Mouse (Mus musculus) granulocyte monocyte progenitor cell, adult 5-6 weeks (primary cell): Measurements from ENCODE around the gene Hibch. TPM values are rescaled to one million over a fixed set of nuclear protein-coding genes. Genes with fewer than 3 reads are reported as not detected.
A peak's percentile ranks its signal among the peaks of the same experiment; 100 is the strongest.
"Not testable (repeated sequence)": the region's sequence is repeated elsewhere in the genome, so short reads cannot be mapped to it uniquely, and the experiment has no call there.

Experiments used
- ATAC-seq: replicated peaks from 2 replicates; pipeline ENCODE4 v1.8.0; 2016; ENCODE audit warnings: mild to moderate bottlenecking, moderate TSS enrichment, inconsistent platforms; ENCODE audit not compliant: poor library complexity, severe bottlenecking
- total RNA-seq, 2 experiments: library from RNA; stranded (forward) in 1 of 2; stranded (reverse) in 1 of 2; fragments of 200-712, 200-1000 nt in 1 of 2; fragments of >200 nt in 1 of 2; fragmentation: Nextera tagmentation in 1 of 2; gene quantifications; 2 replicates each; pipeline ENCODE4 v1.2.3; 2014 to 2017

The Hibch gene
- total RNA-seq, 2 experiments from 2014 or later, result 32.2 to 101 TPM

DNA sequence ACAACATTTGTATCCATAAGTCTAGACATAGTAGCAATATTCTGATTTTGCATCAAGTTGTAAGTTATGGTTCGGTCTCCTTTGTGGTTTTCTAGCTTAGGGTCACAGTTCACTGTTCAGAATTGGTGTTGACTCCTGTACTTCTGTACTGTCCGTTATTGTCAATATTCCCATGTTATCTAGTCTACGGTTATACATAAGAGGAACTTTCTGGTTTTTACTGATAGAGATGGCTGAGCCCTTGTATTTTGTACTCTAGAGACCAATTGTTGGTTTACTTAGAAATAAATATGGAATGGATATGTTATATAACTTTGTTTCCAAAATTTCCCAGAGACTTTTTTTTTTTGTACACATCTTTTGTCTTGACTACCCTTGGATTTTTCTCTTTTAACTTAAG, 21.3 kb downstream of the Hibch start:
- no peak for ATAC-seq

GRCm38 (mm10) chr1:52867876-52868275, 23.1 kb downstream of the Hibch start:
- ATAC-seq, result no peak

DNA sequence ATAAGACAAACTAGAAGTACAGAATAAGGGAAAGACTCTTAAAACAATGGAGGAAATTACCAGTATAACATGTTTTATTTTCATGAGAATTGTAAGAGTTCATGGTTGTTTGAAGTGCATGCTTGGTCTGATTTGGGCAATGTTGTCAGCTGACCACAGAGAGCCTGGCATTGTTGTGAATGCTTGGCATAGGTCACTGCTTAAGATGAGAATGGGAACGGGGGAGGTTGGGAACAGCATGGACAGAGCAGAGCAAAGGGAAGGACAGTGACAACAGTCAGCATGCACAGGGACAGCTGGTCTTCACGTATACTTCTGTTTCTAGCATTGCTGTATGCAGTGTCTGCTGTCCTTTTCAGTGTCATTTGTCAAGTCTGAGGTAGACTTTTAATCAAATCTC, 39.5 kb downstream of the Hibch start:
- no peak for ATAC-seq

DNA sequence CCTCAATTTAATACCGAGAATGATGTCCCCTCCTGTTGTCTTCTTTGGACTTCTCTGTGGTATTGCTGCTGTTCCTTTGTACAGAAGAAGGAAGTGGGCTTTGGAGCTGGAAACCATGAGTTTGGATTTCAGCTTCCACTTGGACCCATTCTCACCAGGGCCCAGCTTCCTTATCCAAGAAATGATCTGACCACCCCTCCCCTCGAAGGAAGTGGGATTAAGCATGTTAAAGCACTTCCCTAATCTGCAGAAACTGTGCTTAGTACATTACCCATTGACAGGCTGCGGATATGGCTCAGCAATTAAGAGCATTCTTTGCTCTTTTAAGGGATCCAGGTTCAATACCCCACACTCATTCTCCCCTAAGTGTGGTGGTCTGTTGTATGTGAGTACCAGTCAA, 65.1 kb downstream of the Hibch start:
- peak; percentile 87 for ATAC-seq

GRCm38 (mm10) chr1:52916655-52917054, 71.9 kb downstream of the Hibch start:
- no peak for ATAC-seq

- ATAC-seq, result not testable (repeated sequence)
Observed at GRCm38 (mm10) chr1:52918897-52919296, 74.2 kb downstream of the Hibch start.

DNA sequence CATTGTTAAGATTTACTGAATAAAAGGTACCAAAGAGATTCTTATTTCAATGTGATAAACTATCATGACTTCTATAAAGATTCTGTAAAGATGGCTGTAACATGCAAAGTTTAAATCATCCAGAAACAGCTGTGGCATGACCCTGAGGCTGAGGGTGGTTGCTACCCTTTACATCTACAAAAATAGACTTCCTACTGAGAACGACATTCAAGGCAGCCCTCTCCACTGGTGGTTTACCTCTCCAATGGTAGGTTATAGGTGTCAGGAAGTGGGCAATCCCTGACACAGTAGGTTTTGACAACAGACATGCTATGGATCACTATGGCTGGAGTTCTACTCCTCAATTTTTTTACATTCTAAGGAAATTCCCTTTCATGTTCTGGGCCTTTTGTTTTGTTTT, 79.8 kb downstream of the Hibch start:
- ATAC-seq, result not testable (repeated sequence)

DNA sequence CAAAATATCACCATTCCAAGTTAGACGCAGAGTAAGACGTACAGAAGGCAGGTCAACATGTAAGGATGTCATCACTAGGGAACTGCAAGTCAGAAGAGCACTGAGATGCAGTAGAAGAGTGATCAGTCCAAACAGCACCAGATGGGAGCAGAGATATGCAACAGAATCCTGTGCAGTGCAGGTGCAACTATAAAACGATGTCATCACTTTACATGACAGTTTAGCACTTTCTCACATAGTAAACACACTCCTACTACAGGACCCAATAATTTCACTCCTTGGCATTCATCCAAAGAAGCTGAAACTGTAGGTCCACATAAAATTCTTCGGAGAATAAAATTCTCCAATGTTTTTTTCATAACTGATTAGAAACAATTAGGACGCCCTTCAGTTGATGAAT, 89.8 kb downstream of the Hibch start:
- ATAC-seq, result no peak

DNA sequence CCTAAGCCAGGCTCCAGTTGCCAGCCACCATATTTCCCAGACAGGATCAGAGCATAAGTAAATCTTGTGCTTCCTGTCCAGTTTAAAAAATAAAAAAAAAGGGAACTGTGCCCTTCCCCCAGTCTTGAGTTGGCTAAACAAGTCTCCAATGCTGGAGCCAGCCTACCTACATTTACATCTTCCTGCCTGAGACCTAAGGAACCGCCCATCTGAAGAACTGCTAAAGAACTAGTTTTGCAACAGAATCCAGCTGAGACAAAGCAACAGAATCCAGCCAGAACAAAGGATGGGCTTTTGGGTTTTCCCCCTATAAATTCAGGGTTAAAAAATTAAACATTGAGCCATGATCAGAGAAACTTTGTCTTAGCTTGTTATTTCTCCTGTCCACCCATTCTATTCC, 94.3 kb downstream of the Hibch start:
- no peak for ATAC-seq

DNA sequence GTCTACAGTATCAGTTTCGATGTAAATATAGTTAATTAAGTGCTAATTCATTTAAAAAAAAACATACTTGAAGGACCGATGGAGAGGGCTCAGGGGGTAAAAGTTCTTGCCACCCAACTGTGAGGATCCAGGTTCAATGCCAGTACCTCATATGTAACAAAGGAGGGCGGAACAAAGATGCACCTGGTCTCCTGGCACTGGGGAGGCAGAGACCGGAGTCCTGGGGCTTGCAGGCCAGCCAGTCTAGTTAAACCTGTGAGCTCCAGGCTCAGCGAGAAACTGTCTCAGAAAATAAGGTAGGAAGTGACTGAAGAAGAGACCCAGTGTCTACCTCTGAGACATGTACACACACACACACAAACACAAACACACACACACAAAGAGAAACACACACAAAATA, 103.2 kb downstream of the Hibch start:
- ATAC-seq, result no peak

DNA sequence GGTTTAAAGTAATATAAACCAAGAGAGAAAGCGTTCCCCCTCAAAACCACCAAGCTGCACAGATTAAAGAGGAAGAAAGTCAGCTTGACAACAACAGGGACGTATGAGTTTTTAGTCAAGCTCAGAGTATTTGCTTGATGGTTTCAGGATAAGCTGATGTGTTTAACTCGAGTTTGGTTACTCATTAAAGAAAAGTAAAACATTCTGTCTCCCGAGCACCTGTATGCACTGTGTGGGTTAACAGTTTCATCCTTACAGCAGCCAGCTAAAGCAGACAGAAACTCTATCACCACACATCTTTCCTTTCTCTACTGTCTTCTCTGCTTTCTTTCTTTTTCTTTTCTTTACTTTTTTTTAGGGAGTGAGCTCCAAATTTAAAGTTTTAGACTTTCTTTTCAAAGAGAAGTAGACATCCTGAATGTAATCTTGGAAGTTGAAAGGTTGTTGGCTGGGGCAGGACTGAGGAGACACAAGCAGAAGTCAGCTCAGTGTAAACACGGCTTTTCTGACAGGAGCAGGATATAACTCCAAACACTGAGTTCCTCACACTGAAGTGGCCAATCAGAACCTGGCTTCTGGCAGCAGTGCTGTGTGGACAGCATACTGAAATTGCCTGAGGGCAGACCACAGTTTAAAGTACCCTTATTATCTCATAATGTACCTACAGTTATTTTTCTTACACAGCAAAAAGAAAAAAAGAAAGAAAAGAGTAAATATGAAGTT, 106.6 kb downstream of the Hibch start:
- ATAC-seq, result peak; percentile 54

DNA sequence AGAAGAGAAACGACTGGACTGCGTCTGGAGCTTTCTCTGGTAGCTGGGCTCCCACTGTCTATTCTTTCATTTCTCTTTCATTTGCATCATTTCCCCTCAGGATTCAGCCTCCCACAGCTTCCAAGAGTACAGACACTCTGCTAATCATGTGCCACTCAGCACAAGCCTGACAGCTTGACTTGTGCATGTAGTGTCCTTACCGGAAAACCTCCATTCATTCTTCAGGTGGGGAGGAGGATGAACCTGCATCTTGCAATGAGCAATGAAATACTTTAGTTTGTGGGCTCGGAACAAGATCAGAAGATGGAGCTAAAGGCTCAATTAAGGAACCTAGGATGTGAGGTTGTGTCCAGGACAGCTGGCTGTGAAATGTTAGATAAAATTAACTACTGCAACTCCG, 107.4 kb downstream of the Hibch start:
- peak; percentile 12 for ATAC-seq

- ATAC-seq, result peak; percentile 60
Observed at GRCm38 (mm10) chr1:52952551-52953397, 108.0 kb downstream of the Hibch start.

GRCm38 (mm10) chr1:52953548-52953947, 108.8 kb downstream of the Hibch start:
- no peak for ATAC-seq

- ATAC-seq, result no peak
Observed at GRCm38 (mm10) chr1:52954456-52954855, 109.7 kb downstream of the Hibch start.

DNA sequence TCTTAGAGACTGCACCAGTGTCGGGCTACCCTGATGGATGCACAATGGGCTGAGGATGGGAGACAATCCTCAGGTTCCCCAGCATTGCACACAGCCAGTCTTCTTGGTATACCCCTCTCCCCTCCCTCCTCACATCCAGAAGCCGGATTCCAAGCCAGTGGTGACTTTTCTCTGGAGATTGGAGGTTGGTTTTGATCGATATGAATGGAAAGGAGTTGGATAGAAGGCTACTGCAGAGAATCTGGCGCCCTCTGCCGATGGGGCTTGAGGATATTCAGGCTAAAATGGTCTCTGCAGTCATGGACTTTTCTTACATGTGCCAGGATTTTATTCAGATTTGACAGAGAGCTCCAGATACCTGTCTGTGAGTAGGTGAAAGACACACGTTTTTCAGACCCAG, 110.4 kb downstream of the Hibch start:
- 0 out of 2 replicates have a peak, but pooled peaks have one; percentile 23 for ATAC-seq

GRCm38 (mm10) chr1:52956746-52957145, 112.0 kb downstream of the Hibch start:
- ATAC-seq, result no peak

DNA sequence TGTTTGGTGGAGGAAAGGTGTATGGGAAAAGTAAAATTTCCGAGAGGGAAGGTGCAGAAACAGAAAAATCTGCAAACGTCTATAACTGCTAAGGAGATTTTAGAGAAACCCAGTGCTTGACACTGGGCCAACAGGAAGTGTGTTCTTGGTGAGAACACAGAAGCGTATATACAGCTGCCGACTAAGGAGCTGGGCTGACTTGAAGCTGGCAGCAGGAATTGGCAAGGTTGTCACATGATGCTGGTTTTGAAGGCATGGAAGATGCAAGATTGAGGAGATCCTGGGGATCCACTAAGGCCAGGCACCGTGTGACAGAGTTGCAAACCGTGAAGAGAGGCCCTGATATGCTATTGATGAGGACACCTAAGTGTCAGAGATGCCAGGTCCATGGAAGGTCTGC, 115.5 kb downstream of the Hibch start:
- ATAC-seq, result peak; percentile 34

GRCm38 (mm10) chr1:52963097-52963496, 118.4 kb downstream of the Hibch start:
- ATAC-seq, result peak; percentile 93

- peak; percentile 76 for ATAC-seq
Observed at GRCm38 (mm10) chr1:52964581-52964980, 119.9 kb downstream of the Hibch start.
